ENCODE assay signal across 10 mouse cellular contexts in genomic region chr4:133278482-133278881, GRCm38 (mm10). TPM values are rescaled to one million over a fixed set of nuclear protein-coding genes. Genes with fewer than 3 reads are reported as not detected.
DNase-seq lines count a peak whose midpoint lies in the region; ATAC-seq and TF ChIP-seq lines count a peak whose summit lies in the region.
"Had no signal": no experiment of that assay in that cellular context is flagged by ENCODE, and none has a peak within 500 bp of the region (broad histone marks: within the 10 kb centered on the region; RNA-seq: fewer than 3 reads in every experiment).

No protein-coding gene starts in this region.

- TF ChIP-seq RAD21 in MEL (IDR thresholded peaks at IDR 0.05; ENCODE audit: low read depth, low read length), result no peak

- H3K27me3 ChIP-seq in heart, embryonic 13.5 days (replicated peaks), result no peaks in the 10 kb centered on the region
- no peaks in the 10 kb centered on the region for H3K27me3 ChIP-seq in MEL (ENCODE audit: control insufficient read depth in 1 of 2, insufficient read depth in 2 of 2, low read length in 2 of 2)
- H3K27me3 ChIP-seq in hindbrain, embryonic 12.5 days, result no peaks in the 10 kb centered on the region
- no peaks in the 10 kb centered on the region for H3K27me3 ChIP-seq in midbrain, embryonic 10.5 days (ENCODE audit: low read depth, poor library complexity, severe bottlenecking)

- H3K9ac ChIP-seq in heart, embryonic 13.5 days, result peak overlapping the region; percentile 95; the same call in 1 of the 2 replicates
- H3K9ac ChIP-seq in MEL (ENCODE audit: control insufficient read depth, low read depth, low read length, poor library complexity, severe bottlenecking), result peak overlapping the region; percentile 82
- peak overlapping the region; percentile 84 for H3K9ac ChIP-seq in hindbrain, embryonic 12.5 days

- DNase-seq in heart, postnatal 25 days (ENCODE audit: low spot score), result no peak
- DNase-seq in MEL (ENCODE audit: low read depth, low spot score), result no peak
- no peak for DNase-seq in midbrain, embryonic 10.5 days (ENCODE audit: low spot score)
- DNase-seq in left cerebral cortex, adult 8-10 months (ENCODE audit: low spot score in 2 of 2), result no peak
- DNase-seq in T-cell, adult 2 months (ENCODE audit: low spot score), result no peak
- no peak for DNase-seq in adrenal gland, adult 2 months
- DNase-seq: cerebellum, adult 9-10 months; kidney, postnatal 10 days had no signal

- no peak for TF ChIP-seq EP300 in MEL (IDR thresholded peaks at IDR 0.05; ENCODE audit: low read depth in 1 of 2, low read length in 2 of 2)

- no peak for TF ChIP-seq POLR2A in MEL (IDR thresholded peaks at IDR 0.05; ENCODE audit: control insufficient read depth in 1 of 2, insufficient read depth in 1 of 2, low read depth in 1 of 2, low read length in 2 of 2, poor library complexity in 1 of 2)

- H3K79me2 ChIP-seq in MEL (ENCODE audit: control insufficient read depth, insufficient read depth, low read length, poor library complexity), result peaks cover 29% of the 10 kb centered on the region

- H3K9me3 ChIP-seq in heart, embryonic 13.5 days, result no peaks in the 10 kb centered on the region
- no peaks in the 10 kb centered on the region for H3K9me3 ChIP-seq in MEL (replicated peaks; ENCODE audit: insufficient read depth, low read length)
- no peaks in the 10 kb centered on the region for H3K9me3 ChIP-seq in hindbrain, embryonic 12.5 days (replicated peaks)
- H3K9me3 ChIP-seq in midbrain, embryonic 10.5 days (replicated peaks), result no peaks in the 10 kb centered on the region

- H3K4me1 ChIP-seq in heart, embryonic 13.5 days, result peaks cover 46% of the 10 kb centered on the region
- H3K4me1 ChIP-seq in MEL (ENCODE audit: control insufficient read depth in 1 of 2, insufficient read depth in 2 of 2, low read length in 2 of 2), result peaks cover 0 to 33% of the 10 kb centered on the region in 2 experiments; a peak in 3 of 4 replicates
- peaks cover 32% of the 10 kb centered on the region for H3K4me1 ChIP-seq in hindbrain, embryonic 12.5 days
- H3K4me1 ChIP-seq in midbrain, embryonic 10.5 days, result peaks cover 53% of the 10 kb centered on the region

- peak overlapping the region; percentile 91 for H3K4me2 ChIP-seq in heart, embryonic 13.5 days
- H3K4me2 ChIP-seq in hindbrain, embryonic 12.5 days (replicated peaks), result peak overlapping the region; percentile 65

- peaks cover 15% of the 10 kb centered on the region; the same call in 1 of the 2 replicates for H3K36me3 ChIP-seq in heart, embryonic 13.5 days
- peaks cover 2 to 21% of the 10 kb centered on the region in 2 experiments; a peak in 3 of 4 replicates for H3K36me3 ChIP-seq in MEL (ENCODE audit: control insufficient read depth in 1 of 2, insufficient read depth in 2 of 2, low read length in 2 of 2)
- H3K36me3 ChIP-seq in hindbrain, embryonic 12.5 days, result 0 out of 2 replicates have a peak, but pooled peaks cover 3% of the 10 kb centered on the region
- H3K36me3 ChIP-seq in midbrain, embryonic 10.5 days, result peaks cover 23% of the 10 kb centered on the region

- TF ChIP-seq CTCF in MEL (IDR thresholded peaks at IDR 0.05 in 2 of 3, conservative IDR thresholded peaks at IDR 0.05 in 1 of 3; ENCODE audit: control insufficient read depth in 1 of 3, insufficient read depth in 1 of 3, low read depth in 2 of 3, low read length in 3 of 3, poor library complexity in 1 of 3, severe bottlenecking in 1 of 3), result no peak

- no peak for ATAC-seq in heart, embryonic 13.5 days (ENCODE audit: extremely low read depth, insufficient number of reproducible peaks, low FRiP score, low TSS enrichment)
- ATAC-seq in hindbrain, embryonic 12.5 days (ENCODE audit: low FRiP score), result no peak

- H3K4me3 ChIP-seq in heart, embryonic 13.5 days, result peak overlapping the region; percentile 94
- H3K4me3 ChIP-seq in MEL (ENCODE audit: control insufficient read depth in 1 of 2, insufficient read depth in 1 of 2, low read depth in 2 of 2, low read length in 2 of 2), result peak overlapping the region; percentile 55 to 99
- H3K4me3 ChIP-seq in hindbrain, embryonic 12.5 days, result no peak overlapping the region
- peak overlapping the region; percentile 71 for H3K4me3 ChIP-seq in midbrain, embryonic 10.5 days

- intact Hi-C loops in heart, postnatal 25 days (cut with DNase I), result no loop called here

- WGBS in heart, embryonic 13.5 days, result 82% methylated on average over 3 of the region's 3 CpGs
- WGBS in hindbrain, embryonic 12.5 days, result 90% methylated on average over 3 of the region's 3 CpGs
- 90% methylated on average over 3 of the region's 3 CpGs for WGBS in midbrain, embryonic 10.5 days

- H3K27ac ChIP-seq in heart, embryonic 13.5 days (replicated peaks), result peak overlapping the region; percentile 93
- peak overlapping the region; percentile 87 for H3K27ac ChIP-seq in MEL (ENCODE audit: control insufficient read depth, low read depth, low read length)
- peak overlapping the region; percentile 93; the same call in 1 of the 2 replicates for H3K27ac ChIP-seq in hindbrain, embryonic 12.5 days
- H3K27ac ChIP-seq in midbrain, embryonic 10.5 days (replicated peaks), result peak overlapping the region; percentile 90

TF ChIP-seq in MEL, 35 proteins besides CTCF, POLR2A, EP300 and RAD21:
- TF ChIP-seq ZMIZ1 (IDR thresholded peaks at IDR 0.05; ENCODE audit: low read depth, low read length) (no peak), CHD2 (IDR thresholded peaks at IDR 0.05; ENCODE audit: low read length) (no peak), ZC3H11A (IDR thresholded peaks at IDR 0.05; ENCODE audit: low read depth, low read length) (no peak), KAT2A (conservative IDR thresholded peaks at IDR 0.05; ENCODE audit: low read depth, low read length) (no peak), POLR2AphosphoS5 (IDR thresholded peaks at IDR 0.05; ENCODE audit: borderline replicate concordance, low read depth, low read length) (no peak), MAX (IDR thresholded peaks at IDR 0.05; ENCODE audit: low read length) (no peak), ZNF384 (IDR thresholded peaks at IDR 0.05; ENCODE audit: low read depth, low read length) (no peak), UBTF (IDR thresholded peaks at IDR 0.05; ENCODE audit: borderline replicate concordance, insufficient read depth, low read depth, low read length) (no peak), GATA1 (IDR thresholded peaks at IDR 0.05; ENCODE audit: low read depth, low read length) (no peak), ETS1 (IDR thresholded peaks at IDR 0.05; ENCODE audit: low read depth, low read length) (no peak), SMC3 (IDR thresholded peaks at IDR 0.05; ENCODE audit: low read depth, low read length) (no peak)

RNA-seq across cellular contexts. Expression of gene Tmem222, which starts 0.9 kb away (rescaled TPM):
- polyA plus RNA-seq in heart, embryonic 13.5 days (2015; fragmentation: Nextera tagmentation; extraction: Ambion mirVana), result 57.1 and 60.2 TPM in 2 replicates
- total RNA-seq in heart, postnatal 25 days (2021), result 10 to 100 TPM; 24.8 to 25.7 TPM
- total RNA-seq in MEL (2012; rRNA removed), result 45.1 and 51.8 TPM in 2 replicates
- 10 to 100 TPM in 1 of 2 experiments, not detected in 1; 69.2 TPM for polyA plus RNA-seq in MEL (2012; ENCODE audit: insufficient read depth in 1 of 2, insufficient read length in 2 of 2, low read depth in 1 of 2, low replicate concordance in 2 of 2, missing spikeins in 1 of 2)
- polyA plus RNA-seq in hindbrain, embryonic 12.5 days (2016; fragmentation: Nextera tagmentation; extraction: Ambion mirVana), result 75.7 and 77.7 TPM in 2 replicates
- 91.9 and 92.2 TPM in 2 replicates for polyA plus RNA-seq in midbrain, embryonic 10.5 days (2016; fragmentation: Nextera tagmentation; extraction: Ambion mirVana)
- 10 to 100 TPM; 84.3 to 91.2 (median 87.4) TPM for total RNA-seq in left cerebral cortex, adult 8-10 months (2022)
- total RNA-seq in adrenal gland, adult 2 months (2021), result 10 to 100 TPM; 59.7 to 78.2 TPM
- polyA plus RNA-seq in adrenal gland, adult 2 months (2012; rRNA removed), result 123 and 125 TPM in 2 replicates

RNA-seq across cellular contexts. Expression of gene Sytl1, which starts 15.6 kb away (rescaled TPM):
- 0.32 and 0.78 TPM in 2 replicates for polyA plus RNA-seq in heart, embryonic 13.5 days (2015; fragmentation: Nextera tagmentation; extraction: Ambion mirVana)
- total RNA-seq in heart, postnatal 25 days (2021), result under 1 TPM; 0.36 to 0.81 TPM
- total RNA-seq in MEL (2012; rRNA removed), result 0.08 TPM in 1 of 2 replicates, not detected in the other
- polyA plus RNA-seq in MEL (2012; ENCODE audit: insufficient read depth in 1 of 2, insufficient read length in 2 of 2, low read depth in 1 of 2, low replicate concordance in 2 of 2, missing spikeins in 1 of 2), result under 1 TPM in 1 of 2 experiments, not detected in 1; 0.31 TPM
- polyA plus RNA-seq in hindbrain, embryonic 12.5 days (2016; fragmentation: Nextera tagmentation; extraction: Ambion mirVana), result 0.67 and 1.2 TPM in 2 replicates
- 1.3 and 1.5 TPM in 2 replicates for polyA plus RNA-seq in midbrain, embryonic 10.5 days (2016; fragmentation: Nextera tagmentation; extraction: Ambion mirVana)
- 1 to 10 TPM; 3.4 to 5.3 (median 4.1) TPM for total RNA-seq in left cerebral cortex, adult 8-10 months (2022)
- total RNA-seq in adrenal gland, adult 2 months (2021), result 1 to 10 TPM; 1.4 to 1.9 TPM
- 2.2 and 2.8 TPM in 2 replicates for polyA plus RNA-seq in adrenal gland, adult 2 months (2012; rRNA removed)

RNA-seq across cellular contexts. Expression of gene Map3k6, which starts 37.9 kb away (rescaled TPM):
- polyA plus RNA-seq in heart, embryonic 13.5 days (2015; fragmentation: Nextera tagmentation; extraction: Ambion mirVana), result 2.3 and 2.6 TPM in 2 replicates
- total RNA-seq in heart, postnatal 25 days (2021), result 10 to 100 TPM; 10.8 to 20.1 TPM
- total RNA-seq in MEL (2012; rRNA removed), result 12.1 and 21.9 TPM in 2 replicates
- polyA plus RNA-seq in MEL (2012; ENCODE audit: insufficient read depth in 1 of 2, insufficient read length in 2 of 2, low read depth in 1 of 2, low replicate concordance in 2 of 2, missing spikeins in 1 of 2), result 10 to 100 TPM in 1 of 2 experiments, not detected in 1; 19.1 TPM
- 1.9 and 2.3 TPM in 2 replicates for polyA plus RNA-seq in hindbrain, embryonic 12.5 days (2016; fragmentation: Nextera tagmentation; extraction: Ambion mirVana)
- polyA plus RNA-seq in midbrain, embryonic 10.5 days (2016; fragmentation: Nextera tagmentation; extraction: Ambion mirVana), result 2.6 and 3.0 TPM in 2 replicates
- total RNA-seq in left cerebral cortex, adult 8-10 months (2022), result 1 to 10 TPM; 3.6 to 6.6 (median 5.8) TPM
- total RNA-seq in adrenal gland, adult 2 months (2021), result 10 to 100 TPM; 22.4 to 22.9 TPM
- polyA plus RNA-seq in adrenal gland, adult 2 months (2012; rRNA removed), result 17.5 and 17.6 TPM in 2 replicates
